Mouse (Mus musculus): ENCODE measurements around the gene Lce1h. TPM values are rescaled to one million over a fixed set of nuclear protein-coding genes. Genes with fewer than 3 reads are reported as not detected.

Gene Lce1h
- polyA plus RNA-seq (2015; fragmentation: Nextera tagmentation; extraction: Ambion mirVana) = 1.4 and 3.7 TPM in 2 replicates

- H3K4me1 ChIP-seq = no peaks in the 10 kb centered on the region
- H3K27me3 ChIP-seq = no peaks in the 10 kb centered on the region
- 94% methylated on average over 1 of the region's 1 CpGs for WGBS
- H3K4me3 ChIP-seq (replicated peaks) = no peak within 1 kb of the TSS
- H3K9me3 ChIP-seq (replicated peaks) = no peaks in the 10 kb centered on the region
- no peaks in the 10 kb centered on the region for H3K36me3 ChIP-seq
- no peak within 1 kb of the TSS for H3K9ac ChIP-seq
- H3K27ac ChIP-seq (replicated peaks) = no peak within 1 kb of the TSS
- no peak within 1 kb of the TSS for H3K4me2 ChIP-seq (replicated peaks)
- no peak for ATAC-seq (ENCODE audit: insufficient number of reproducible peaks, low FRiP score, low TSS enrichment, low read depth)
Observed at GRCm38 (mm10) chr3:92764965-92765364, at the start of gene Lce1h. Gene Lce1h, minus strand, starts transcription at chr3:92765065.

- no peaks in the 10 kb centered on the region for H3K4me1 ChIP-seq
- H3K27me3 ChIP-seq = no peaks in the 10 kb centered on the region
- ATAC-seq (ENCODE audit: insufficient number of reproducible peaks, low FRiP score, low TSS enrichment, low read depth) = no peak
- H3K36me3 ChIP-seq = no peaks in the 10 kb centered on the region
- H3K27ac ChIP-seq (replicated peaks) = no peak within 1 kb of the TSS
- no peak within 1 kb of the TSS for H3K9ac ChIP-seq
- no peak within 1 kb of the TSS for H3K4me2 ChIP-seq (replicated peaks)
- H3K9me3 ChIP-seq (replicated peaks) = no peaks in the 10 kb centered on the region
- H3K4me3 ChIP-seq (replicated peaks) = no peak within 1 kb of the TSS
Observed at GRCm38 (mm10) chr3:92807791-92808190, 42.9 kb upstream of the Lce1h start, which contains the start of gene Lce1k. Gene Lce1k, minus strand, starts transcription at chr3:92807891.

GRCm38 (mm10) chr3:92790414-92790813 is 25.5 kb upstream of the Lce1h start, which contains the start of gene Lce1j:
Gene Lce1j, minus strand, starts transcription at chr3:92790514.
- Histone ChIP-seq H3K9me3 (replicated peaks) (no peaks in the 10 kb centered on the region), H3K27ac (replicated peaks) (no peak within 1 kb of the TSS), H3K9ac (no peak within 1 kb of the TSS), H3K4me3 (replicated peaks) (no peak within 1 kb of the TSS), H3K4me1 (no peaks in the 10 kb centered on the region), H3K4me2 (replicated peaks) (no peak within 1 kb of the TSS), H3K27me3 (no peaks in the 10 kb centered on the region), H3K36me3 (no peaks in the 10 kb centered on the region)
- WGBS = 81% methylated on average over 1 of the region's 1 CpGs
- ATAC-seq (ENCODE audit: insufficient number of reproducible peaks, low FRiP score, low TSS enrichment, low read depth) = no peak

DNA sequence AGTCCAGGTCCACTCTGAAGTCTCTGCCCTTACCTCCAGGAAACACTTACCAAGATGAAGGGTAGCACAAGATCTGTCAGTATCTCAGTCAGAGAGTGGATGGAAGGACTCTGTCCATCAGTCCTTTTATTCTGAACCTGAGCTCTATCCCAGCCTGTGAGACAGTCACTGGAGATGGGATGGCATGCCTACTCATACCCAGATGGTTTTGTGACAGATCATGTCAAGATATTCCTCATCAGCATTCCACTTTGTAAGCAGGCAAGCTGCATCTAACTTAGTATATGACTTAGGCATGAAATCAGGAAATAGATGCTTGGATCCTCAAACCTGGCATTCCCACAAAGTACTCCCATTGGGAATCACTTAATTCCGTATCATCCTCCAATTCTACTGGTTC is 13.9 kb upstream of the Lce1h start, which contains the start of gene Lce1i:
Lce1i (minus strand) TSS at position 101 of the 400 bp plus-strand sequence.
- 65% methylated on average over 1 of the region's 1 CpGs for WGBS
- H3K4me3 ChIP-seq (replicated peaks) = no peak within 1 kb of the TSS
- no peak within 1 kb of the TSS for H3K27ac ChIP-seq (replicated peaks)
- H3K36me3 ChIP-seq = no peaks in the 10 kb centered on the region
- H3K9me3 ChIP-seq (replicated peaks) = no peaks in the 10 kb centered on the region
- no peaks in the 10 kb centered on the region for H3K27me3 ChIP-seq
- no peak for ATAC-seq (ENCODE audit: insufficient number of reproducible peaks, low FRiP score, low TSS enrichment, low read depth)
- H3K4me1 ChIP-seq = no peaks in the 10 kb centered on the region
- no peak within 1 kb of the TSS for H3K9ac ChIP-seq
- no peak within 1 kb of the TSS for H3K4me2 ChIP-seq (replicated peaks)

GRCm38 (mm10) chr3:92771573-92771972 is 6.7 kb upstream of the Lce1h start:
- Histone ChIP-seq H3K9me3 (replicated peaks) (no peaks in the 10 kb centered on the region), H3K27me3 (no peaks in the 10 kb centered on the region), H3K9ac (no peak overlapping the region), H3K4me1 (no peaks in the 10 kb centered on the region), H3K36me3 (no peaks in the 10 kb centered on the region), H3K4me3 (replicated peaks) (no peak overlapping the region), H3K4me2 (replicated peaks) (no peak overlapping the region), H3K27ac (replicated peaks) (no peak overlapping the region)
- no peak for ATAC-seq (ENCODE audit: insufficient number of reproducible peaks, low FRiP score, low TSS enrichment, low read depth)
- WGBS = 18% methylated on average over 3 of the region's 3 CpGs

GRCm38 (mm10) chr3:92753197-92753596 is 11.7 kb downstream of the Lce1h start:
- H3K27me3 ChIP-seq = no peaks in the 10 kb centered on the region
- no peaks in the 10 kb centered on the region for H3K36me3 ChIP-seq
- WGBS = 30% methylated on average over 3 of the region's 3 CpGs
- no peak overlapping the region for H3K4me3 ChIP-seq (replicated peaks)
- H3K4me2 ChIP-seq (replicated peaks) = no peak overlapping the region
- H3K9ac ChIP-seq = no peak overlapping the region
- no peak overlapping the region for H3K27ac ChIP-seq (replicated peaks)
- no peak for ATAC-seq (ENCODE audit: insufficient number of reproducible peaks, low FRiP score, low TSS enrichment, low read depth)
- H3K9me3 ChIP-seq (replicated peaks) = no peaks in the 10 kb centered on the region
- no peaks in the 10 kb centered on the region for H3K4me1 ChIP-seq

GRCm38 (mm10) chr3:92752238-92752637 is 12.6 kb downstream of the Lce1h start, which contains the start of gene Lce1g:
Gene Lce1g, minus strand, starts transcription at chr3:92752338.
- Histone ChIP-seq H3K27ac (replicated peaks) (no peak within 1 kb of the TSS), H3K4me3 (replicated peaks) (no peak within 1 kb of the TSS), H3K4me1 (no peaks in the 10 kb centered on the region), H3K9ac (no peak within 1 kb of the TSS), H3K4me2 (replicated peaks) (no peak within 1 kb of the TSS), H3K36me3 (no peaks in the 10 kb centered on the region), H3K9me3 (replicated peaks) (no peaks in the 10 kb centered on the region), H3K27me3 (no peaks in the 10 kb centered on the region)
- ATAC-seq (ENCODE audit: insufficient number of reproducible peaks, low FRiP score, low TSS enrichment, low read depth) = no peak
- WGBS = 92% methylated on average over 1 of the region's 1 CpGs

GRCm38 (mm10) chr3:92738996-92739395 is 25.9 kb downstream of the Lce1h start, which contains the start of gene Gm38119:
Gene Gm38119, minus strand, starts transcription at chr3:92739096.
- WGBS = 72% methylated on average over 1 of the region's 1 CpGs
- no peaks in the 10 kb centered on the region for H3K27me3 ChIP-seq
- no peaks in the 10 kb centered on the region for H3K9me3 ChIP-seq (replicated peaks)
- H3K36me3 ChIP-seq = no peaks in the 10 kb centered on the region
- no peak within 1 kb of the TSS for H3K4me2 ChIP-seq (replicated peaks)
- H3K27ac ChIP-seq (replicated peaks) = no peak within 1 kb of the TSS
- no peak within 1 kb of the TSS for H3K4me3 ChIP-seq (replicated peaks)
- ATAC-seq (ENCODE audit: insufficient number of reproducible peaks, low FRiP score, low TSS enrichment, low read depth) = no peak
- no peaks in the 10 kb centered on the region for H3K4me1 ChIP-seq
- H3K9ac ChIP-seq = no peak within 1 kb of the TSS

- 87% methylated on average over 5 of the region's 5 CpGs for WGBS
- Histone ChIP-seq H3K9me3 (replicated peaks) (no peaks in the 10 kb centered on the region), H3K4me2 (replicated peaks) (no peak overlapping the region), H3K9ac (no peak overlapping the region), H3K27me3 (no peaks in the 10 kb centered on the region), H3K27ac (replicated peaks) (no peak overlapping the region), H3K36me3 (no peaks in the 10 kb centered on the region), H3K4me3 (replicated peaks) (no peak overlapping the region), H3K4me1 (no peaks in the 10 kb centered on the region)
- ATAC-seq (ENCODE audit: insufficient number of reproducible peaks, low FRiP score, low TSS enrichment, low read depth) = no peak
Observed at GRCm38 (mm10) chr3:92722631-92723030, 42.2 kb downstream of the Lce1h start.

DNA sequence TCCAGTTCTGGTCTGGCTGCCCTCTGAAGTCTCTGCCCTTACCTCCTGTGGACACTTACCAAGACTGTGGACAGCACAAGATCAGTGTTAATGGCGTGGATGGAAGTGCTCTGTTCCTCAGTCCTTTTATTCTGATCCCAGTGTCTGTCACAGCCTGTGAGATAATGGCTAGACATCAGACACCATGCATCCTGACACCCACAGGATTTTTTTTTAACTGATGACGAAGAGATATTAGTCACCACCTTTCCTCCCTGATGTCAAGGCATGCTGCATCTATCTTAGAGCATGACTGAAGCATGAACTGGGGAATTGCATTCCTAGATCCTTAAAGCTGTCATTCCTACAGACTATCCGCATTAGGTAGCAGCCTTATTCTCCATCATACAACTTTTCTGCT is 44.6 kb downstream of the Lce1h start, which contains the start of gene Lce1f:
Lce1f (minus strand) TSS at position 101 of the 400 bp plus-strand sequence.
- no peak for ATAC-seq (ENCODE audit: insufficient number of reproducible peaks, low FRiP score, low TSS enrichment, low read depth)
- no peak within 1 kb of the TSS for H3K4me2 ChIP-seq (replicated peaks)
- H3K36me3 ChIP-seq = no peaks in the 10 kb centered on the region
- H3K27ac ChIP-seq (replicated peaks) = no peak within 1 kb of the TSS
- no peak within 1 kb of the TSS for H3K4me3 ChIP-seq (replicated peaks)
- no peak within 1 kb of the TSS for H3K9ac ChIP-seq
- no peaks in the 10 kb centered on the region for H3K4me1 ChIP-seq
- no peaks in the 10 kb centered on the region for H3K9me3 ChIP-seq (replicated peaks)
- no peaks in the 10 kb centered on the region for H3K27me3 ChIP-seq
- 70% methylated on average over 3 of the region's 3 CpGs for WGBS

DNA sequence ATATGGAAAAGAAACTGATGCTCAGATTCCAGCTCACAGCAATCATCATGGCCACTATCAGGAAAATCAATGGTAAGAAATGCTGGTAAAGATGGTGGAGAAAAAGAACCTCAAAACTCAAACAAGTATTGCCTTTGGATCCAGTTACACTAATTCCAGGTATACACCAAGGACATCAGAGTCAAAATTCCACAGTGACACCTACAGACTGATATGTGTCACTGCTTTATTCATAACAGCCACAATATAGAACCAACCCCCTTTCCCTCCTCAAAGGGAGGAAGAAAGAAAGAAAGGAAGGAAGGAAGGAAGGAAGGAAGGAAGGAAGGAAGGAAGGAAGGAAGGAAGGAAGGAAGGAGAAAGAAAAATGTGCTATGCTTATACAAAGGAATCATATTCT is 49.7 kb downstream of the Lce1h start:
- Histone ChIP-seq H3K9me3 (replicated peaks) (no peaks in the 10 kb centered on the region), H3K4me2 (replicated peaks) (no peak overlapping the region), H3K4me3 (replicated peaks) (no peak overlapping the region), H3K27me3 (no peaks in the 10 kb centered on the region), H3K9ac (no peak overlapping the region), H3K36me3 (no peaks in the 10 kb centered on the region), H3K4me1 (no peaks in the 10 kb centered on the region), H3K27ac (replicated peaks) (no peak overlapping the region)
- no peak for ATAC-seq (ENCODE audit: insufficient number of reproducible peaks, low FRiP score, low TSS enrichment, low read depth)

All from embryonic facial prominence, embryonic 15.5 days (tissue).